Mouse (Mus musculus) ES-Bruce4 (cell line): Measurements from ENCODE around the gene Ube2k.

Experiments
- CTCF ChIP-seq: IDR thresholded peaks from one replicate; pipeline ENCODE4 v1.8.1; 2011; ENCODE audit warnings: low read depth, low read length
- EP300 ChIP-seq: IDR thresholded peaks from 2 replicates; pipeline ENCODE4 v1.6.1; 2011; ENCODE audit warnings: low read depth, low read length; ENCODE audit not compliant: insufficient read depth

GRCm38 (mm10) chr5:65561125-65561893 lies 24.3 kb downstream of the Ube2k start:
- TF ChIP-seq CTCF (no peak), EP300 (no peak)
